Mouse (Mus musculus) testis, adult 2 months (tissue): ENCODE measurements around the gene Nav1. TPM values are rescaled to one million over a fixed set of nuclear protein-coding genes. Genes with fewer than 3 reads are reported as not detected.

ENCODE experiments used
- H3K27ac ChIP-seq: fragments of 200-500 bp; 2 replicates; pipeline ENCODE4 v1.5.1; 2012; ENCODE audit warnings: low read depth, low read length; ENCODE audit not compliant: control insufficient read depth, insufficient read depth
- H3K27me3 ChIP-seq: fragments of 200-500 bp; 2 replicates; pipeline ENCODE4 v1.6.1; 2012; ENCODE audit warnings: mild to moderate bottlenecking, low read length, moderate library complexity; ENCODE audit not compliant: control insufficient read depth, insufficient read depth
- H3K36me3 ChIP-seq: fragments of 200-500 bp; 2 replicates; pipeline ENCODE4 v1.6.1; 2012; ENCODE audit warnings: mild to moderate bottlenecking, low read length; ENCODE audit not compliant: control insufficient read depth, insufficient read depth
- H3K4me1 ChIP-seq: fragments of 200-500 bp; 2 replicates; pipeline ENCODE4 v1.6.1; 2012; ENCODE audit warnings: low read length; ENCODE audit not compliant: control insufficient read depth, insufficient read depth
- H3K4me3 ChIP-seq: fragments of 200-500 bp; 2 replicates; pipeline ENCODE4 v1.5.1; 2012; ENCODE audit warnings: low read depth, mild to moderate bottlenecking, low read length, moderate library complexity, mixed read lengths; ENCODE audit not compliant: control insufficient read depth
- CTCF ChIP-seq: fragments of 200-500 bp; IDR thresholded peaks from 2 replicates; pipeline ENCODE4 v1.5.1; 2012; ENCODE audit warnings: low read depth, mild to moderate bottlenecking, inconsistent platforms, low read length, moderate library complexity; ENCODE audit not compliant: control insufficient read depth, insufficient read depth, insufficient replicate concordance
- POLR2A ChIP-seq: fragments of 200-500 bp; IDR thresholded peaks from 2 replicates; pipeline ENCODE4 v1.6.1; 2012; ENCODE audit warnings: low read depth, mild to moderate bottlenecking, inconsistent platforms, low read length, moderate library complexity; ENCODE audit not compliant: control insufficient read depth
- polyA plus RNA-seq: library from polyadenylated mRNA; depleted of rRNA; stranded (reverse); fragments of >200 nt; gene quantifications from 2 replicates; pipeline ENCODE4 v1.2.3, GENCODE M21; 2012

Nav1 gene
- polyA plus RNA-seq, 1 experiment = 2.0 TPM

DNA sequence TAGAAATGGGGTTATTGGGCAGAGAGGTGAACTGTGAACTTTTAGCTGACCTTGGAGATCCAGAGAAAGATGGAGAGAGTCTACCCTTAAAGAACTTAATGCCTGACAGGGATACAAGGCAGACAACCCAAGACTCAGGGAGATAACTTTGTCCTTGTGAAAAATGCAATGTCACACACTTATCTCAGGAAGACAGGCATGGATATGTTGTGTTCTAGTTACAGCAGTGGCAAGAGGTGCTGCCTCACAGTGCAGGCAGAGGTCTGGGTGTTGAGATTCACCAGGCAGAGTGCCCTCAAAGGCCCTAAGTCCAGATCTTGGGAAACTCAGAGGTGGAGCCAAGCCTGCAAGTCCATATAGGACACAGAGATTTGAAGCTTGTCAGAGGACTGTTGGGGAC lies 20.2 kb downstream of the Nav1 start:
- Histone ChIP-seq H3K27me3 (no peaks in the 10 kb centered on the region), H3K27ac (no peak overlapping the region), H3K4me1 (peaks cover 4% of the 10 kb centered on the region), H3K36me3 (no peaks in the 10 kb centered on the region), H3K4me3 (no peak overlapping the region)
- TF ChIP-seq CTCF (no peak), POLR2A (no peak)

- TF ChIP-seq CTCF = no peak
- TF ChIP-seq POLR2A = no peak
- Histone ChIP-seq H3K36me3 (no peaks in the 10 kb centered on the region), H3K4me3 (no peak overlapping the region), H3K27me3 (no peaks in the 10 kb centered on the region), H3K4me1 (peaks cover 4% of the 10 kb centered on the region), H3K27ac (no peak overlapping the region)
These were observed 21.5 kb downstream of the Nav1 start for GRCm38 (mm10) chr1:135585573-135585972.

DNA sequence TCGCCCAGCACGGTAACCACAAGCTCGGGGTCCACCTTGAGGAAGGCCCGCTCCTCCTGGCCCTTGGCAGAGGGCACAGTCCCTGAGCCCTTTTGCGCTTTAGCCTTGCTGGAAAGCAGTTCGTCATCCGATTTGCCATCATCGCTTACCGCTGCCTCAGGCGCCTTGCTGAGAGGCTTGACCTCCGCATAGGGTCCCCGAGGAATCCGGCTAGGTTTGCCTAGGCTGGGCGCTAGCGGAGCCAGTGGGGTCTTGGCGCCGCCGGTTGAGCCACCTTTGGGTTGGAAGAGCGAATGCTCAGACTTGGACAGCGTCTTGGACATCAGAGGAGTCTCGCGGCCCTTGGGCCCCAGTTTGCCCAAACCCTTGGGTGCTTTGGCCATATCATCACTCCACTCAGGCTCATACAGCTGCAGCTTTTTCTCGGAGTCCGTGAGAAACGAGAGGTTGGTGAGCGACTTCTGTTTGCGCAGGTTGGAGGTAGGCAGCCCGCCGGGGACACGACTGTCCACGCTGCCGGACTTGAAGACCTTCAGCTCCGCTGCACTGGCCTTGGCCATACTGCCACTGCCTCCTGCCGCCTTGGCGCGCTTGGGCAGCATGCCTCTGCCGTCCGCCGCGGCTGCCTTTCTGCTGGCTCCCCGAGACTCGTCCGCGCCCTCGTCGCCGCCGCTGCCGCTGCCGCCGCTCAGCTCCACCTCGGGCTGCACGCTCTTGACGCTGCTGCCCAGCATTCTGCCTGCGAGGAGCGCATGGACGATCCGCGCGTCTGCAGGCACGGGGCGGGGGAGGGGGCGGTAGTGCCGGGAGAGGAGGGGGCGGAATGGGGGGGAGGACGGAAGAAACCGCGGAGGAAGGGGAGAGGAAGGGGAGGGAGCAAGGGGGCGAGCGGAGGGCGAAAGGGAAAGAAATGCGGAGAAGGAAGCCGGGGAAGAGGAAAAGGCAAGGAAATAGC lies 22.2 kb downstream of the Nav1 start:
- H3K4me3 ChIP-seq = peak overlapping the region; percentile 39
- no peaks in the 10 kb centered on the region for H3K36me3 ChIP-seq
- no peaks in the 10 kb centered on the region for H3K27me3 ChIP-seq
- H3K4me1 ChIP-seq = peaks cover 4% of the 10 kb centered on the region
- H3K27ac ChIP-seq = no peak overlapping the region
- TF ChIP-seq POLR2A (no peak), CTCF (no peak)

GRCm38 (mm10) chr1:135583678-135584515 lies 23.2 kb downstream of the Nav1 start:
- no peak overlapping the region for H3K27ac ChIP-seq
- no peak overlapping the region for H3K4me3 ChIP-seq
- no peaks in the 10 kb centered on the region for H3K27me3 ChIP-seq
- TF ChIP-seq POLR2A (no peak), CTCF (no peak)
- peaks cover 4% of the 10 kb centered on the region for H3K4me1 ChIP-seq
- H3K36me3 ChIP-seq = no peaks in the 10 kb centered on the region

GRCm38 (mm10) chr1:135583081-135583677 lies 23.9 kb downstream of the Nav1 start:
- TF ChIP-seq CTCF = no peak
- no peak for TF ChIP-seq POLR2A
- Histone ChIP-seq H3K4me3 (no peak overlapping the region), H3K27me3 (no peaks in the 10 kb centered on the region), H3K4me1 (peaks cover 4% of the 10 kb centered on the region), H3K27ac (no peak overlapping the region), H3K36me3 (no peaks in the 10 kb centered on the region)

GRCm38 (mm10) chr1:135581001-135581400 lies 26.1 kb downstream of the Nav1 start:
- Histone ChIP-seq H3K4me3 (no peak overlapping the region), H3K4me1 (peaks cover 4% of the 10 kb centered on the region), H3K27me3 (no peaks in the 10 kb centered on the region), H3K27ac (no peak overlapping the region), H3K36me3 (no peaks in the 10 kb centered on the region)
- no peak for TF ChIP-seq POLR2A
- TF ChIP-seq CTCF = no peak

GRCm38 (mm10) chr1:135579111-135579510 lies 28.0 kb downstream of the Nav1 start:
- Histone ChIP-seq H3K27me3 (no peaks in the 10 kb centered on the region), H3K4me3 (no peak overlapping the region), H3K36me3 (no peaks in the 10 kb centered on the region), H3K27ac (no peak overlapping the region), H3K4me1 (peaks cover 3% of the 10 kb centered on the region)
- TF ChIP-seq CTCF (no peak), POLR2A (no peak)
